Mouse (Mus musculus) adrenal gland, postnatal 25 days (tissue): ENCODE results near the gene Stard5. TPM values are rescaled to one million over a fixed set of nuclear protein-coding genes. Genes with fewer than 3 reads are reported as not detected.

Source experiments
- DNase-seq: peaks from one replicate; pipeline ENCODE4 v3.0.0; 2021; ENCODE audit warnings: mixed read lengths
- long read RNA-seq: library from polyadenylated mRNA; stranded (forward); transcript quantifications from one replicate; pipeline ENCODE4 v2.0.0, GENCODE M21; 2021
- total RNA-seq: library from RNA; stranded (reverse); gene quantifications from 2 replicates; pipeline ENCODE4 v1.2.3, GENCODE M21; 2021

The Stard5 gene
- 38.3 and 41.9 TPM in 2 replicates for total RNA-seq
- long read RNA-seq, transcript Stard5-201 (6 exons, 2,483 nt) = major isoform, 54 of 73 reads
- long read RNA-seq, partial matches to known transcripts = 5 of 73 reads
- long read RNA-seq, other reads (novel, unspliced or antisense) = 14 of 73 reads

DNA sequence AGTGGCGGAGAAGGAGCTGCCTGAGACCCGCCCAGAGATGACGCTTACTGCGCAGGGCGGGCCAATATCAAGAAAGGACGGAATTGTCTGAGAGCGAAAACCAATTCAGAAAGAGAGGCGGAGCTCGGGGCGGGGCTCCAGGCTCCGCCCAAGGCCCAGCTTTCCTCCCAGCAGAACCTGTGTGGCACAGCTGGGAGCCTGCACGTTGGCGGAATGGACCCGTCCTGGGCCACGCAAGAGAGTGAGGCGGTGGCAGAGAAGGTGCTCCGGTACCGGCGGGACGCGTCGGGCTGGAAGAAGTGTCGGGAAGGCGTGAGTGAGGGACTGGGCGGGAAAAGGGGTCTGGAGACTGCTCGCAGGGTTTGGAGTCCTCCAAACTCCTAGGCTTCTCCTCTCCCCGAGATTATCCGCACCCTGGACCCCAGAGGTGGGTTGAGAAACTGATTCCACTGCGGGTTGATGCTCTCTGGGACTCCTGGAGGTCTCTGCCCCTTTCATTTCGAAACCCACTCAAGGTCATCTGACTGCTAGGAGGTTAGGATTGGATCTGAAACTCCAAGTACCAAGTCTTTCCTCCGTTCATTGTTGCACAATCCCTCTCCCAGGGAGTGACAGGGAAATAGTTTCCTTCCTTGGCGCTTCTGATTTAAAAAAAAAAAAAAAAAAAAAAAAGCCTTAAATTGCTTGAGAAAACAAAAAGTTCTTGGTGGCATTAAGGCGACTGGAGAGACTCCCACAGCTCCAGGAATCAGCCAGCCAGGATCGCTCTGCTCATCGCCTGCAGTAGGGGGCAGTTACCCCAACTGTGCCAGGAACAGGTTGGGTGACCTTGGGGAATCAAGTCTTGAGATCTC lies at the start of gene Stard5:
TSS of gene Stard5 (plus strand) at position 132 of the 854 bp plus-strand sequence.
- DNase-seq = peak; percentile 93

DNA sequence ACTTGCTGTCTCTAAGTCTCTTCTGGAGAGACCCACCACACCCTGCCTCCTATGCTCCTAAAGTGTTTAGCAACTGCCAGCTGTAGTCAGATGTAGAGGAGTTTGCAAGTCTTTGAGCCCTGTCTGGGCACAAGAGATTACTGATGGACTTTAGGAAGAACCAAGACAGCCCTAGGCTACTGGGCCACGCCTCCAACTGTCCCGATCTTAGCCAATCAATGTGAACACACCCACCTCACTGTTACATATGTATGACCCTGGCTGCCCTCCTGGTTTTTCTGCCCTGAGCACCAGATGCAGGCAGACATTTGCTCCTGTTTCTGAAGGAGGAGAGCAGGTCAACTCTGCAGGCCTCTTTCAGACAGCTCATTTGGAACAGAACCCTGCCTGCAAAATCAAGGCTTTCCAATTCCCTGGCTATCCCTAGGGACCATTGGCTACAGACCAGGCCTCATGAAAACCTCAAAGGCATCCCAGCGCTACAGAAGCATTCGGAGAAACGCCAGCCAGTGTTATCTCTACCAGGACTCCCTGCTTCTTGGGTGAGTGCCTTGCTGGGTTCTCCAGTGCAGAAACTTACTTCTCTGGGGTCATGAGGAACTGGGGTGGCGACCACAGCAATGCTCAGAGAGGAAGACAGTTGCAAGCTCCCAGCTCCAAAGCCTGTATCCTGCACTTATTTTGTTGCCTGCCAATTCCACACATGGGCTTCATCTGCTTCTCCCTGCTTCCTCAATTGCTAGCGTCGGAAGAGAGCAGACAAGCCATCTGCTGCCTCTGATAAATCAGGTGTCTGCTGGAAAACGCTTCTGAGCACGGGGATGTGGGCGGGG lies 46.9 kb upstream of the Stard5 start, which contains the start of gene Tmc3:
TSS of gene Tmc3 (plus strand) at position 289 of the 833 bp plus-strand sequence.
- peak; percentile 17 for DNase-seq

DNA sequence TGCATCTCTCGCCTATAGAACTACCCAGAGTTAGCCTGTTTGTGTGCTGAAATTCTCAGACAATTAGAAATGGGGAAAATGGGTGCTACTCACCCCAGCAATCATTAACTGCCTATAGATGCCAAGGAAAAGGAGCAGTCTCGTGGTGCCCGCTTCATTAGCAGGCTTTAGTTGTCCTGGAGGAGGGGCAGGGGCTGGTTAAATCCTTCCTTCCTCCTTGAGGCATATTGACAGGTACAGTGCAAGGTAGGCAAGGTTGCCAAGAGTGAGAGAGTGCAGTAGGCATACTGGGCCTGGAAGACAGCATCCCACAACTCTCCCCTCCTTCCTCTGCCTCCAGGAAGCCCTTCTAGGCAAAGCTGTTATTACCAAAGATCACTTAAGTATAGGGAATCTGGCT lies 37.7 kb upstream of the Stard5 start:
- no peak for DNase-seq

DNA sequence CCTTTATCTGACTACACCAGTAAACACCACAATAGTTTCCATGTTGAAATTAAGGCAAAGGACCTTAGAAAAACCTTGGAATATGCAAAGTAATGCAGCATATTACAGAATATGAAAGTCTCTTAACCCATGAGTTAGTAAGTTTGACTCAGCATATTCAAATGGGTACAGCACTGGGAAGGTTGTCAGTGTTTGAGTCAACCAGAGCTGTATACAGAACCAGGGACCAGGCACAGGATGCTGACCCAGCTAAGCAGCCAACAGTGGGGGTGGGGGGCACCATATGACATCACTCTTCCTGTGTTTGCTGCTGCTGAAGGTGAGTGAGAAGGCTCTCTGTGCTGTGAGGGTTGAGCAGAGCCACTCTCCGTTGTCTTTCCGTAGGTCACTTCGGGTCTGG lies 34.7 kb upstream of the Stard5 start:
- no peak for DNase-seq

DNA sequence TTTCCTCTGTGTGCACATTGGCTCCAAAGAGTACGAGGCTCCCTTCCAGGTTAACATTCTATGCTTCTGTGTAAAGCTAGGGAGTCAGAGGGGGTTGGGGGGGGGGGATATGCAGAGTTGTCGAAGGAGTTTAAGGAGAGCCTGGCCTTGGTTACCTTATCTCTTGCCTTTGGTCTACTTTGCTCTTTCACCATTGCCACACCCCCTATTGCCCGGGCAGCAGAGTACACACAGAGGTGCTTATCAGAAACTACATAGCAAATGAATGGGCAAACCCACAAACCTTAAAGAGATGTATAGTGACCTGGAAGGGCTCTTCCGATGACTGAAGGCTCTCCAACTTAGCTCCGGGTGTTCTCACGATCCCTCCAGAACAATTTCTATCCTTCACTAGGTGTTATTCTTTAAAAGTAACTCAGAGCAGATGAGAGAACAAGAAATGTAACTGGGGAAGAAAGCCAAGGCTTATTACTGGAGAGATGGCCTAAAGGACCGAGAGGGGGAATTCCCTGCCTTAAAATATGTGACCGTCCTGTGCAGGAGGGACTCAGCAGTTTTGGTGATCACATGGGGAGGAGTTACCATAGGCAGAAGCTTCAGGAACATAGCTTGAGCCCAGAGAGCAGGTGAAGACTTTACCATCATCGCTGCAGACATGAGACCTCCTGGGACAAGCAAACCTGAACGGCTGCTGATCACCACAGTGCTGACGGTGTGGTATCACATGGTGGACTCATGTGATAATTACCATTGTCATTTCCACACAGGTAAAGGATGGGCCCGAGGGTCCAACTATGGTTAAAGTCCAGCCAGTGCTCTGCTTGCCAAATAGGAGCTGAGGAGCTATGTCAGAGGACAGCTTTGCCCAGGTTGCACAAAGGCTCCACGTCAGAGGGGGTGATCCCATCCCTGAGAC lies 32.5 kb upstream of the Stard5 start:
- no peak for DNase-seq

DNA sequence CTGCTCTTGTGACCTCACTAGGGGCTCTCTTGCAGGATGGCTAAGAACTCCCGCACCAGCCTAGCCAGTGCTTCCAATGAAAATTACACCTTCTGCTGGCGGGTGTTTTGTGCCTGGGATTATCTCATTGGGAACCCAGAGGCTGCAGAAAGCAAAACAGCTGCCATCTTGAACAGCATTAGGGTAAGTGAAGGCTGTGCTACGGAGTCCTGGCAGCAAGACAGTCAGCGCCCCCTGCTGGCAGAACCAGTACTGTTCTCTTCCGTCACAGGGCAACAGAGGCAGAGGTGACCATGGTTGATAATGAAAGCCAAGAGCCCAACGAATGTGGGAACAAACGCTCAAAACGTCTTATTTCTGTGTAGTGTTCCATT lies 31.9 kb upstream of the Stard5 start:
- DNase-seq = peak; percentile 70

DNA sequence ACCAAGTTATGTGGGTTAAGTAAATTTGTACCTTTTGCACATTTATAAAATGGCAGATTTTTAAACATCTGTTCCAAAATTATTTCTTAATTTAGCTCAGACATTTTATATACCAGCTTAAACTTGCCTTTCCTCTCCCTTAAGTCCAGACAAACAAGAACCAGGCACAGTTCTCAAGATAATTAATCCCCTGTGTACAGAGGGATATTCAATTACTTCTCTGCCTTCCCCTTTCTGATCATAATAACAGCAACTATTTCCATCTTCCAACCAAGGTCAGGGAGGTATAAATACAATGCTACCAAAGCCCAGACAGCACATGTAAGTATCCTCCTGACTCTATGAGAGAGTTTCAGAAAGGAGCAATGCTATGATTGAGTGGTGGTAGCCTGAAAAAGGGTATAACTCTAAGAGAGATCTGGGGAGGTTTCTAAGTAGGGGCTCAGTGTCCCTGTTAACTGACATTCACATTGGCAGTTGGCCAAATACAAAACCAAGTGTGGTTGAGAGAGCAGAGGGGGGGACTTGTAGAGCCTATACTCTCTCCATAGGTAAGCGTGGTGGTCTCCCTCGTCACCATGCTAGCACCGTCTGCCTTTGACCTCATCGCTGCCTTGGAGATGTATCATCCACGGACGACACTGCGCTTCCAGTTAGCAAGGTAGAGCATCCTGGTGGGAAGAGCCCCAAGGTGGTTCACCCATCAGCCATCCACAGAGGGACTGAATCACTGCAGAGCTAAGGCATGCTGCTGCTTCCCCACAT lies 27.4 kb upstream of the Stard5 start:
- no peak for DNase-seq

DNA sequence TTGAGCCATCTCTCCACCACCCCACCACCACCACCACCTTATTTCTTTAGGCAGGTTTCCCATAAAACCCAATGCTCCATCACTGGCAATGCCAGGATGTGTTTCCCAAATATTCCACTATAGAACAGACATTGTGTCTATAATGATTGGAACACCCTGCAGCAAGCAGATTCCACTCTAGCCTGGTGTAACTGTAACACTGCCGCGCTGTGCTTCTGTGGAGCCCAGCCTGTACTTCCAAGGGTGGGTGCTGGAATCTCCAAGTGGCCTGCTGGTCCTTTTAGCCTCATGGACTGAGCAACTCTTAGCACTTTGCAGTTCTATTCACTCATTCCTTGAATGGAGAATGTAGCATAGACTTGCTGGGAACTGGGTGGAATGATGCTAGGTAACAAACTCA lies 25.0 kb upstream of the Stard5 start:
- DNase-seq = no peak

DNA sequence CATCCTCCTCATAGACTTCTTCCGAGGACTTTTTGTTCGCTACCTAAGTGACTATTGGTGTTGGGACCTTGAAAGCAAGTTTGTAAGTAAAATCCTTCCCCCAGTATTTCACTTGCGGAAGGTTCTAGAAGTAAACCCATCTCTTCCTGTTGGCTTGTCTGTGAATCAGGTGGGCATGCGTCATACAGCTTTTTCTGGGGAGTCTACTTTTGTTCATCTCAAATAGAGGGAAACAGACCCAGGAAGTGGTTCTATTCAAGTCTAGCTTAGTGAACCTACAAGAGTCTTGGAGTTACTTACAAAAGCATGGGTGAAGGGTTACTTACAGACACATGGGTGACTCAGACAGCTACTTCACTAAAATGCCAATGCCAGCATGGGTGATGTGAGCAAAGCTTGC lies 21.9 kb upstream of the Stard5 start:
- no peak for DNase-seq

DNA sequence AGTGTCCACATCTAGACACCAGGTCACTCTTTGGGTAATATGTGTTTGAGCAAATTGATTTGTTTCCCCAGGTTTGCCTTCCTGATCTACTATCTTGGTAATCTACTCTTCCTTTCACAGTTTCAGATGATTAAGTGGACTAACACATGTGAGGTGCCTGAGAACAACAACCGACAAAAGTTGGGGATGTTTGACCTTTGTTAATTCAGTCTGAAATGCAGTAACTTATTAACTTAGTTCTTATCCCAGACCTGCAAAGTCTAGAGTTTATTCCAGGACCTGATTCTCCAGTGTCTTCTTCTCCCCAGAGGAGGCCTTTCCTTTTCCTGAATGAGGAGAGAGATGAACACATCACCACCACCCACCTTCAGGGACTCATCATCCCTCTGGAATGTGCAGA lies 19.9 kb upstream of the Stard5 start:
- no peak for DNase-seq

DNA sequence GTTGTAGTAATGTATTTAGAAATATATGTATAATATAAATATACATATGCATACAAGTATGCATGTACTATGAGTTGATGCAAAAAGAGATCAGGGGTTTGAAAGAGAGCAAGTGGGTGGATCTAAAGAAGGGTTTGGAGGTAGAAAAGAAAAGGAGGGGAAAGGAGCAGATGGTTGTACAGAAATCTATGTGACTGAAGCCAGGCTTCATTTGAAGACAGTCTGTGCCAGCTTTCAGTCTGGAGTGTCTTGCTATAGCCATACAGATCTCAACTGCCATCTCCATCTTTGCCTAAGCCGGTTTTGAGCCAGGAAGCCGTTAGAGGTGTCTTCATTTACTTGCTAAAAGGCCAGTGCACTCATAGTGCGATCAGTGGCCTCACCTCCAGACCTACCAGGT lies 16.5 kb upstream of the Stard5 start:
- no peak for DNase-seq

DNA sequence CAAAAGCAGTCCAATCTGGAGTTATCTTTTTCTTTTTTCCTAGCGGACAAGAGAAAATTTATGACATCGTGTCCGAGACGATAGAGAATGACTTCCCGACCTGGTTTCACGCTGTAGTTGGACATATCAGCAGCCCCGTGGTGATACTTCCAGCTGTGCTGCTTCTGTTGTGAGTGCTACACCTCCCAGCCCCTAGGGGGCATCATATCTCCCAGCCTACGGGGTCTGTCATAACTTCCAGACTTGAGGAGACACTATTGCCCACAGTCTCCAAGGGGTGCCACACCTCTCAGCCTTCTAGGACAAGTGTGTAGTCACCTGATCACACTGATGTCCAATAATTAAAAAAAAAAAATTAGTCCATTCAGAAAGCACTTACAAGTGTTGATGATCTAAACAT lies 15.9 kb upstream of the Stard5 start:
- DNase-seq = no peak

DNA sequence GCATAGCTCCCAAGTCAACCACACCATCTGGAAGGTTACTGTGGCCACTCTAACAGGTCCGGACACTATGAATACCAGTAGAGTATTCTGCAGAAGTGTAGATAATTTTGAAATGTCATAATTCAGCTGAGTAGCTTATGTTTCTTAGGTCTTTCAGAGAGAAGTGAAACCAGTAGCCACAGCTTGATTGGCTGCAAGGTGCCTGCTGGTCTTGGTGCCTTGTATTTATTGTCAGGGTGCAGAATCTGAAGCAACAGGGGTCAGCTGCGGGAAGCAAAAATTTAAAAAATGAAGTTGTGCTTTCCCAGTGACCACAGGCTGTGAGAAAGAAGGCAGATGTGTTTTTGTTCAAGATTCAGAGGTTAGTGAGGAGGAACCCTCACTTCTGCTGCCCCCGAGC lies 15.5 kb upstream of the Stard5 start:
- DNase-seq = no peak

DNA sequence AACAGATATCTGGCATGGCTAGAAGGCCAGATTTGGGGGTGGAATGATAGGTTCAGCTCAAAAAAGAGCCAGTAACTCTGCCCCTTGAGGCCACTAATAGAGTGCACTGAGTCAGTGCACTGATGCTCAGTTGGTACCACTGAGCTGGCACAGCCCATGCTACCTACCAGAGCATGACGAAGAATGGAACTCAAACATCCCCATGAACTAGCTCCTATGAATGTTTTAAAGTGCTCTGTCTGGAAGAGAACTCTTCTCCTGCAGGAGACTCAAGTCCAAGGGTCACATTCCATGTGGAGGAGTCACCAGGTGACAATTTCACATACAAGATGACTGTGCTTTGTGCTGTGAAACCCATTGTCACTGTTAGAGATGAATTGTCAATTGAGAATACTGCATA lies 13.1 kb upstream of the Stard5 start:
- no peak for DNase-seq

DNA sequence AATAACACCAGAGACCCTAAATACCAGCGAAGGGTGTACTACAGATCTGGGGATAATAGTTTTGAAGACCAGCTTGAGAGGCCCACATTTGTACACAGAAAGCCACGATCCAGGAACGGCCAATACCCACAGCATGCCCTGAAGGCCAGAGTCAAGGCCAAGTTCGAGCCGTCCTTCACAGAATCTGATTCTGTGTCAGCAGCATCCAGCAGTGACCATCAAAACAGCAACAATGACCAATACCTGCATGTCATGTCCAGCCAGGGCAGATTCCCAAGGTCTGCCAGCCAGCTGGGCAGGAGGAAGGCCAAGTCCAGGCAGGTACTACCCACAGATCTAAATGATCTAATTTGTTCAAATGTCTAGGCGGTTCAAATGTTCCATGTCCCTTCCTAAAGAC lies 9.2 kb upstream of the Stard5 start:
- peak; percentile 32 for DNase-seq

DNA sequence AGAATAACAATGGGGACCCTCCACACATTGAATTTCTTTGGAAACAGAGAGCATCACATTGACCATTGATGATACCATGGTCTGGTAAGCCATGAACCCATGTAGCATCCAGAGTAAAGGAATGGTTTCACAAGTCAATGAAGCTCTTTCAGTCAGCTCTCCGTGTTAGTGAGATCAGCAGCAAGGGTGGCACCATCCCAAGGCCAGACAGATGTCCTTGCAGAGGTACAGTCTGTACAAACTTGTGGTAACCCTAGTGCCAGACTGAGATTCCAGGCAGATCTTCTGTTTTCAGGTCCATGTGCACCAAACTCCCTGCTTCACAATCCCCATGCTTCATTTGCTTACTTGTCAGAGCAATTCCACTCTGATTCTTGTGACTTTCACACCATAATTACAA lies 7.7 kb upstream of the Stard5 start:
- peak; percentile 54 for DNase-seq

DNA sequence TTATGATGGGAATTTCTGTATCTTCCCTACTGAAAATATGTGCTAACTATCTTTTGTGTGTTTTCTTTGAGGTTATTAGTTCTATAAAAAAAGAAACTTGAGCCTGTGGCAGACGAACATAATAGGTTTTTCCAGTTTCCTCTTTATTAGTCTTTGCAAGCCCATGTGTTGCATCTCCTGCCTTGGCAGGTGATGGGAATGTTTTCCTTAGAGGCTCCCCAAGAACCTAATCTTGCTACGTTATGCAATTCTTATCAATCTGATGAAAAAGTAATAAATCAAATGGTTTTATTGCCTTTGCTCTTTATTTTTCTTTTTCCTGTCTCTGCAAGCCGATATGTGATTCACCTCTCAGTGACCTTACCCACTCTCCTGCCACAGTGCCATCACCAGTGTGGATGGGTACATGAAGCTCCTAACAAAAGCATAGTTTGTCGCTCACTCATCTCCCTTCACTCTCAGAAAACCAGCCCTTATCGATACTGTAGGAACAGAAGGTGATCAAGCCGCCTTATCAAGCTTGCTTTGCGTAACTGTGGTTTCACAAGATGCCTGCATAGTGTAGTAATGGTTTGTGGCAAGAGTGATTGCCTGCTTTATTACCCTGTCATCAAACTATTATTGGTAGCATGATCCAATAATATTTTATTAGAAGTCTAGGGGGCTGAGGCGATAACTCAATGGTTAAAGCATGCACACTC lies 5.1 kb upstream of the Stard5 start:
- DNase-seq = no peak

DNA sequence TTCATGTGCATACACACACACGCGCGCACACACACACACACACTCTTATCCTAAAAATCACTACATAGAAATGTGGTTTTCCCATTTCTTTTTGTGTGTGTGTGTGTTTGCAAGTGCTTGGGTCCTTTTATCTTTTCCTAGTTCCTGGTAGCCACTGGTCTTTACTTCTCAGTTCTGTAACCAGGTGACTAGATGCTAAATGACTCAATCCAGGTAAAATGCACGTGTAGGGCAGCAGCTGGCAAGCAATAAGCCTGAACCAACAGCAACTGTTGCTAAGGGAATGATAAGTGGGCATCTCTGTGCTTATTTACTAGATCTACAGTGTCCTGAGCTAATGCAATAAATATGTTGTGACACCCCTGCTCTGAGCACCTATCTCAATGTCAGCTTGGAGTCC lies 4.4 kb upstream of the Stard5 start:
- DNase-seq = no peak

DNA sequence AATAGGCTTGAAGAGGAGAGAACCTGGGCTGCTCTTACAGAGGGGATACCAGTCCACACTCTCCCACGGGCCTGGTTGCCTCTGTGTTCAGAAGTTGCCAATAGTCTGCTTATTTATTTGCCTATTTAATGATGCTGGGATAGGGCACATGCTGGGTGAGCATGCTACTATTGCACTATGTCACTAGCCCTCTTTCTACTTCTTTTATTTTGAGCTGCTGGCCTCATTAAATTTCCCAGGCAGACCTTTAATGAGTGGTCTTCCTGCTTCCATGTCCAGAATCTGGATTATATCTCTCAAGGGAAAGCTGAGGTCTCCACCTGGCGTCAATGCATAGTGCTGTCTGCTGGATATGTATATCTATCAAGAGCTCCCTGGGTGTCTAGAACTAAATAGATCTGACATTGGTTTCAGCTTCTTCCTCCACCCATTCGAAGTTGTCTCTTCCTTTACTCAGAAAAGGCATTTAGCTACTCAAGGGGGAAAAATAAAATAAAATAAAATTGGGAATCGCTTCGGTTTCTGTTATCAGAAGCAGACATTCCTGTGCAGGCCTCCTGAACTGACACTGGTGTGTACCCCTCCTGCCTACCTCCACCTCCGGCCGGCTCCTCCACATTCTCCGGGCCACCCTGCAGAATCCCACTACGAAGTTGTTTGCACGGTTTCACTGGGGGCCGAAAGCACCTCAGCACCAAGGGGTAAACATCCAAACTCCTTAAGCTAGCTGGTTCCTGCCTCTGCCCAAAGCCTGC lies 509 bp upstream of the Stard5 start:
- no peak for DNase-seq

DNA sequence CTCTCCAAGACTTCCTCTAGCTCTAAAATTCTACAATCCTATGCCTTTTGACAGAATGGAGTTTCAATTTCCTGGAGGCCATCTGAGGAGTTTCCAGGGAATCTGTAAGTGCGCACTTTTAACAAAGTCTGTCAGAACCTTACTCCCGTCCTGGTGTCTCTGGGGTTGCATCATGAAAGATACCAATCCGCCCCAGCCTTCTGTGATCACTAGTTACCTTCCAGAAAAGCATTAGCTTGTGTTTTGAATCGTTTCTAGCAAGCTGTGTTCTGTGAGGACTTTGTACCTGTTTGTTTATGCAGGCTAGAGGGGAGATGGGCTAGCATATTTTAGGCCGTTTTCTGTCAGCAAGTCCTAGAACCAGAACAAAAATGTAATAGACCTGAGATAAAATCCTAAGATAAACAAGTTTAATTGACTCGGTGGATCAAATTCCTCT lies 942 bp downstream of the Stard5 start:
- DNase-seq = no peak
